Mouse (Mus musculus) adrenal gland, adult 2 months (tissue): ENCODE measurements around the gene Dhrs13. TPM values are rescaled to one million over a fixed set of nuclear protein-coding genes. Genes with fewer than 3 reads are reported as not detected.
A peak's percentile ranks its signal among the peaks of the same experiment; 100 is the strongest.

Experiments
- DNase-seq: peaks from one replicate; pipeline ENCODE4 v3.0.0; 2021
- long read RNA-seq: library from polyadenylated mRNA; stranded (forward); transcript quantifications from one replicate; pipeline ENCODE4 v2.0.0, GENCODE M21; 2021
- polyA plus RNA-seq: library from polyadenylated mRNA; depleted of rRNA; stranded (reverse); fragments of >200 nt; gene quantifications from 2 replicates; pipeline ENCODE4 v1.2.3, GENCODE M21; 2012; rRNA removed
- total RNA-seq, 2 experiments: library from RNA; stranded (reverse); gene quantifications; 2 replicates each; pipeline ENCODE4 v1.2.3; 2021

The Dhrs13 gene
- total RNA-seq, result 10 to 100 TPM in 1 of 2 experiments, 1 to 10 TPM in 1; 8.9 to 17.3 TPM
- 20.3 and 26.3 TPM in 2 replicates for polyA plus RNA-seq
- long read RNA-seq, transcript Dhrs13-201 (5 exons, 1,779 nt), result major isoform, 18 of 19 reads
- long read RNA-seq, partial matches to known transcripts, result 0 of 19 reads
- long read RNA-seq, other reads (novel, unspliced or antisense), result 0 of 19 reads

- peak; percentile 97 for DNase-seq
Measured at GRCm38 (mm10) chr11:78031947-78032808, at the start of gene Dhrs13. TSS of gene Dhrs13 (plus strand) at chr11:78032280.

GRCm38 (mm10) chr11:77982441-77982905 is 49.6 kb upstream of the Dhrs13 start, which contains the start of gene Phf12:
TSS of gene Phf12 (plus strand) at chr11:77982754.
- peak; percentile 100 for DNase-seq

GRCm38 (mm10) chr11:77983191-77983936 is 48.7 kb upstream of the Dhrs13 start:
- peak; percentile 71 for DNase-seq

GRCm38 (mm10) chr11:77983937-77984835 is 47.9 kb upstream of the Dhrs13 start:
- peak; percentile 89 for DNase-seq

DNA sequence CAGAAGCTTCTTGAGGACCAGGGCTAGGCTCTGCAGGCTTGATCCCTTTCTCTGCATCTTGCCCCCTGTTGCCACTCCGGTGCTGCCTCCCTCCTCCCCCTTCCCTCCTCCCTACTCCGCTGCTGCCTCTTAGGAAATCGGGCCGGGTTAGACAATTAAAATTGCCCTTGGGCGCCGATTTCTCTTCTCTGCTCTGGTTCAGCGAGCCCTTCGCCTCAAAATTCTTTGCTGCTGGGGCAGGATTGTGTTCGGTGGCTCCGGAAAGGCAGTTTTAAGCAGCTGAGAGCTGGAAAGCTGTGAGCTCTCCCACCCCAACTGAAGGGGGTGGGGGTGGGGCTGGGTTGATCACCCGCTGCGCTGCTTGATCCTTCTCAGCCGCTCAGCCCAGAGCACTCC is 47.2 kb upstream of the Dhrs13 start:
- peak; percentile 85 for DNase-seq

DNA sequence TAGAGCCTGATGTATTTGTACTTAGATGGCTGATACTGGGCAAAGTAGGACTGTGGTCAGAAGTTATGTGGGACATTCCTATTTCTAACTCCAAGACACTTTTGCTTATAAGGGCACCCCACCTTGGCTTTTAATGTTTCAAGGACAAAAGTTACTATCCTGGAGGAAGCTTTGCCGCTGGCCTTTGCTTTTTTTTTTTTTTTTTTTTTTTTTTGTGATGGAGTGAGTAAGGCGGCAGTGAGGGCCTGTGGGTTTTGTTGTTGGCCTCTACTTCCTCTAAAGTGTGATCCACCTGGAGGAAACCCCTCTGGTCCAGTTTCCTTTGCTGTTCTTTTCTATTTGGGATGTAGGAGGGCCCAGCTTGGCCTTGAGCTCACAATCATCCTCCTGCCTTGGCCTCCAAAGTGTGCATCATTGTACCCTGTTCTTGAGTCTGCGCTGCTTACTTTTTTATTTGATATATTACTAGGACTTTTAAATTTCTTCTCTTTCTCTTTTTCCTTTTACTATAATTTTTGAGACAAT is 46.5 kb upstream of the Dhrs13 start:
- DNase-seq, result no peak

DNA sequence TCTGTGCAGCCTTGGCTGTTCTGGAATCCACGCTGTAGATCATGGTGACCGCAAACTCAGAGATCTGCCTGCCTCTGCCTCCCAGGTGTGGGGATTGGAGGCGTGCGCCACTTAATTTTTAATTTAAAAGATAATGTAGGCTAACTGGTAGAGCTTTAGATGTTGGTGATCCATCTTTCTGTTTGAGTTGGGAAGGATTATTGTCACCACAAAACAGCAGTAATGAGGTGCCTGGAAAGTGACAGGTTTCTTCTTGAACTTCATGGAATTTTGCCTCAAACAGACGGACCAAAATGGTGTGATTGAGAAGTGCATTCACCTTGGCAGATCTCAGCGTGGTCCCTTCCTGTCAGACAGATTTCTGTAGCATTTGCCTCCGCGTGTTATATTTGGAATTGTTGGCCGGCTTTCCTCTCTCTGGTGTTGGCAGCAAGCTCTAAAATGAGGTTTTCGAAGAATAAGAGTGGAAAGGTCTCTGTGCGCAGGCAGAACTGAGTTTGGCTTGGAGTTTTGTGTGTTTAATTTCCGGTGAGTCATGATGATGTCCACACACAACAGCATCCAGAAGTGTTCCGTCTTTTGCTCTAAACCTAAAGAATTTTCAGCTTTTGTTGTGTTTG is 42.9 kb upstream of the Dhrs13 start:
- no peak for DNase-seq

- no peak for DNase-seq
Measured at GRCm38 (mm10) chr11:77995556-77995955, 36.5 kb upstream of the Dhrs13 start.

DNA sequence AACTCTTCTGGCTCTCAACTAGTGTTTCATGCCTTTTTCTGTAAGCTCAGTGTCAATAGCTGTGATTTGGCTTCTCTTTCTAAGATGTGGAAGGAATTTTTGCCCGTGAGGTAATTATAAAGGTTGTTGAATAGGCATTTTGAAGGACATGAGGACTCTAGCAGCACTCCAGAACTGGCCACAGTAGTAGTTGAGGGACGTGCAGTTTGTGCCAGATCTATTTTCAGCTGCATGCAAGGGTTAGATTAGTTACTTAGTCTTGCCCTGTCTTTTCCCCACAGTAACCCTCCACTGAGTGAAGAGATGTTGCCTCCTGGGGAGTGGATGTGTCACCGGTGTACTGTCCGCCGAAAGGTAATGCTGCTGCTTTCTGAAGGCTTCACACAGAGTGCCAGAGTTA is 25.6 kb upstream of the Dhrs13 start:
- DNase-seq, result no peak

GRCm38 (mm10) chr11:78019676-78020075 is 12.4 kb upstream of the Dhrs13 start:
- peak; percentile 66 for DNase-seq

DNA sequence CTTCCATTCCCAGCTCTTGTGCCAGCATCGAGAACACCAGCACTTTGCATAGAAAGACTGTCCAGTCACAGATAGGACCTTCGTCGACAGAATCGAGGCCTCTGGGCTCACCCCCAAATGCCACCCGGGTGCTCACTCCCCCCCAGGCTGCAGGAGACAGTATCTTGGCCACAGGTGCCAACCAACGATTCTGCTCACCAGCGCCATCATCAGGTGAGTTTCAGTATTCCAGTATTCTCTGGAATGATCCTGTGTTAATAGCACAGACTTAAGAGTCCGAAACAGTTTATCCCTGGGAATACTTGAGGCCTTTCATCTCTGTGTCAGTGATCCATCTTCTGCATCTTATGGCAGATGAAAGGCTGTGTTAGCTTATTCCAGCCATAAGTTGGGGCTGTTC is 8.5 kb upstream of the Dhrs13 start:
- no peak for DNase-seq

DNA sequence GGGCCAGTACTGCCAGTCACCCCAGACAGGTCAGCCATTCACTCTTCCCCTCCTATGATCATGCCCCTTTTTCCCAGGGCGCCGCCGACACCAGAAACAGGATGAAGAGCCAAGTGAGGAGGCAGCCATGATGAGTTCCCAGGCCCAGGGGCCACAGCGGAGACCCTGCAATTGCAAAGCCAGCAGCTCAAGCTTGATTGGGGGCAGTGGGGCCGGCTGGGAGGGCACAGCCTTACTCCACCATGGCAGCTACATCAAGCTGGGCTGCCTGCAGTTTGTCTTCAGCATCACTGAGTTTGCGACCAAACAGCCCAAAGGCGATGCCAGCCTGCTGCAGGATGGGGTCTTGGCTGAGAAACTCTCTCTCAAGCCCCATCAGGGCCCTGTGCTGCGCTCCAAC is 2.8 kb upstream of the Dhrs13 start:
- DNase-seq, result no peak

DNA sequence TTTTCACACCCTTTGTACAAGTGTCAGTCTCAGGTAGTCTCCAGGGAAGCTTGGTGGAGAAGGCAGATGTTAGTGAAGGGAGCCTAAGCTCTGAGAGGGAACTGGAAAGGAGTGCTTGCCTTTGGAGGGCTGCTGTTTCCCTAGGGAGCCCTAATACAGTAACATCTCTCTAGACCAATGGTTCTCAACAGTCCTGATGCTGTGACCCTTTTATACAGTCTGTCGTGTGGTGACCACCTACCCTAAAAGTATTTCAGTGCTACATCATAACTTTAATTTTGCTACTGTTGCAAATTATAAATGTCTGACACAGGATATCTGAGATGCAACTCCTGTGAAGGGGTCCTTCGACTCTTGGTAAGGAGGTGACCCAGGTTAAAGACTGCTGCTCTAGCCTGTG is 1.5 kb upstream of the Dhrs13 start:
- DNase-seq, result no peak

DNA sequence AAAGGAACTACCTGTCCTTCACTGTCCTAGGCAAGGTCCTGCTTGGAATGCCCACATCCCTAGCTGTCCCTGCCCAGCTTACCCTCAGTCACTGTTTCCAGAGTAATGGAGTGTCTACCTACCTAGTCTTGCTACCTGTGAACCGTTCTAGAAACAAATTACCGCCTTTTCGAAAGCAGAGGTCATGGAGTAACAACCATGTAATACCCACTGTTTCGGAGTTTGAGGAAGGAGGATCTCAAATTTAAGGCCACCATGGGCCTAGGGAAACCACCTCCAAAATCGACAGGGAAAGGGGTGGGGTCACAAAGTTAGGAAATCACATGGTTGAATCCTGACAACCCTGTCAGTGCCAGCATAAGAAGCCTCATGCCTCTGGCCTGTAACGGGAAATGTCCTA is 691 bp upstream of the Dhrs13 start:
- DNase-seq, result no peak

GRCm38 (mm10) chr11:78032809-78033195 is 722 bp downstream of the Dhrs13 start:
- no peak for DNase-seq

- peak; percentile 84 for DNase-seq
Measured at GRCm38 (mm10) chr11:78033931-78034617, 2.0 kb downstream of the Dhrs13 start.

DNA sequence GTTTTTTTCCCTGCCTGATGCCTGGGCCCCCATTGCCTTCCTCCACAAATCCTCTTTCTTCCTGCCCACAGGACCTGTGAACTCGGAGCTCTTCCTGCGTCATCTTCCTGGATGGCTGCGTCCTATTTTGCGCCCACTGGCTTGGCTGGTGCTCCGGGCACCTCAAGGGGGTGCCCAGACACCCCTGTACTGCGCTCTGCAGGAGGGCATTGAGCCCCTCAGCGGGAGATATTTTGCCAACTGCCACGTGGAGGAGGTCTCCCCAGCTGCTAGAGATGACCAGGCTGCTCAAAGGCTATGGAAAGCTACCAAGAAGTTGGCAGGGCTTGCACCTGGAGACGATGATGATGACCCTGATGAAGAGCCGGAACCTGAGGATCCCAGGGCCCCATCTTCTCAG is 4.7 kb downstream of the Dhrs13 start:
- DNase-seq, result no peak

DNA sequence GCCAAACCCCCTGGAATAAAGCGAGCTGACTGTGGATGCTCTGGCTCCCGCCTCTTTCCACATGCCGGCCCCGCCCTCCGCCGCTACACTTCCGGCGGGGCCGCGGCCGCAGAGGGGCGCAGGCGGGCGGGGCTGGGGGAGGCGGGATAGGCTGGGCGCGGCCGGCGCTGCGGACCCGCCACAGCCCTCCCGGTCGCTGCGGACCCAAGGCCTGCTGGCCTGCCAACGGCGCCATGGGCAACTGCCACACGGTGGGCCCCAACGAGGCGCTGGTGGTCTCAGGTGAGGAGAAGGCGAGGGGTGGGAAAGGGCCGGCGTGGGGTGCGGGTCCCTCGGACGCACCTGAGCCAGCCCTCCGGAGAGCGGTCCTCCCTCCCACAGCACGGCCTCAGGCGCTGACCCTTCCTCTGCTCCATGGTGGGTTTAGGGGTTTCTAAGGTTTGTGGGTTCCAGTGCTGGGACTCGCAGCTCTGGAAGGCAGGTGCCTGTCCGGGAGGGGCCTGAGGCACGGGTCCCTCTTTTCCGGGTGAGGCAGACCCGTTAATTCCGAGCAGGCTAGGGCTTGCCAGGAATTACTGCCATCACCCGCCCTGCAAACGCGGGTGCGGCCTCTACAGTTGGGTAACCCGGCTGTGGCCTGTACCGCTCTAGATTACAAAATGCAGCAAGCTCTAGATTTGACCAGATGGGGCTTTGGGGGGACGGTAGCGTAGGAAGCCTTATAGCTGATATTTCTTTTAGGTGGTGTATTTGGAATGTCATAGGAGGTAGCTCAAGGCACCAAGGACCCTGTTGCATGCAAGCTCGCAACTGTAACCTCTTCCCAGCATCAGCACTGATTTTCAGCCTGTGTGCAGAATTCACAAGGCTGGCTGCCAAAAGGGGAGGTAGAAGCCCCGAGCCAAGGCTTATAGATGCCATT is 6.0 kb downstream of the Dhrs13 start, which contains the start of gene Flot2:
Flot2 (plus strand) TSS at position 101 of the 922 bp plus-strand sequence.
- peak; percentile 79 for DNase-seq

- no peak for DNase-seq
Measured at GRCm38 (mm10) chr11:78040878-78041277, 8.8 kb downstream of the Dhrs13 start.
